In genomic region chr1:36483825-36484224, GRCm38 (mm10) we compare ENCODE assay signal across 22 mouse cellular contexts. TPM values are rescaled to one million over a fixed set of nuclear protein-coding genes. Genes with fewer than 3 reads are reported as not detected.
DNase-seq lines count a peak whose midpoint lies in the region; ATAC-seq and TF ChIP-seq lines count a peak whose summit lies in the region.
"Had no signal": no experiment of that assay in that cellular context is flagged by ENCODE, and none has a peak within 500 bp of the region (broad histone marks: within the 10 kb centered on the region; RNA-seq: fewer than 3 reads in every experiment).

No protein-coding gene starts in this region.

- H3K4me1 ChIP-seq in megakaryocyte, embryonic 14.5 days, result peaks cover 62% of the 10 kb centered on the region
- no peaks in the 10 kb centered on the region for H3K4me1 ChIP-seq in intestine, postnatal 0 days (replicated peaks; ENCODE audit: control insufficient read depth, insufficient read depth, low read length)
- H3K4me1 ChIP-seq: forebrain, embryonic 15.5 days had no signal

- no peak for ATAC-seq in megakaryocyte, adult 5-6 weeks (ENCODE audit: poor library complexity, severe bottlenecking)
- peak; percentile 66 for ATAC-seq in intestine, postnatal 0 days
- ATAC-seq: CD4-positive, CD25-positive, alpha-beta regulatory T cell, adult 4 months; forebrain, embryonic 15.5 days had no signal

- H3K4me2 ChIP-seq in intestine, postnatal 0 days (replicated peaks; ENCODE audit: low read depth), result no peak overlapping the region
- H3K4me2 ChIP-seq: embryonic facial prominence, embryonic 12.5 days; forebrain, embryonic 15.5 days; hindbrain, embryonic 13.5 days had no signal

- H3K27ac ChIP-seq in intestine, postnatal 0 days (ENCODE audit: low read depth, low read length), result peak overlapping the region; percentile 46; the same call in 1 of the 2 replicates
- H3K27ac ChIP-seq: embryonic facial prominence, embryonic 12.5 days; forebrain, embryonic 15.5 days; heart, embryonic 10.5 days; hindbrain, embryonic 13.5 days had no signal

- no peaks in the 10 kb centered on the region for H3K27me3 ChIP-seq in megakaryocyte, embryonic 14.5 days (replicated peaks)
- no peaks in the 10 kb centered on the region for H3K27me3 ChIP-seq in intestine, postnatal 0 days (replicated peaks; ENCODE audit: control insufficient read depth, insufficient read depth, low read length)
- H3K27me3 ChIP-seq: embryonic facial prominence, embryonic 12.5 days; forebrain, embryonic 15.5 days; hindbrain, embryonic 13.5 days had no signal

- no peak overlapping the region for H3K9ac ChIP-seq in intestine, postnatal 0 days (ENCODE audit: low read depth, low read length)
- H3K9ac ChIP-seq: embryonic facial prominence, embryonic 12.5 days; forebrain, embryonic 15.5 days; hindbrain, embryonic 13.5 days had no signal

- DNase-seq in cerebellum, adult 9-10 months, result peak; percentile 29
- DNase-seq in cerebellum, adult 11-12 months, result no peak
- no peak for DNase-seq in urinary bladder, adult 18-20 months (ENCODE audit: low spot score in 2 of 2)
- no peak for DNase-seq in heart, postnatal 4 days
- DNase-seq: adrenal gland, adult 8-10 months; adrenal gland, postnatal 36 days; B cell, adult 2 months; cerebellum, adult 8-10 months; cerebellum, postnatal 25 days; heart, adult 18-20 months; heart, postnatal 10 days had no signal

- no peak for TF ChIP-seq CTCF in intestine, postnatal 0 days (IDR thresholded peaks at IDR 0.05; ENCODE audit: low read depth)

- peaks cover 38% of the 10 kb centered on the region for H3K36me3 ChIP-seq in megakaryocyte, embryonic 14.5 days (replicated peaks; ENCODE audit: low read length)
- H3K36me3 ChIP-seq in intestine, postnatal 0 days (ENCODE audit: control insufficient read depth, insufficient read depth), result peaks cover 7% of the 10 kb centered on the region; the same call in 1 of the 2 replicates
- H3K36me3 ChIP-seq: embryonic facial prominence, embryonic 12.5 days; forebrain, embryonic 15.5 days; heart, embryonic 10.5 days; hindbrain, embryonic 13.5 days had no signal

- 41% methylated on average over 4 of the region's 4 CpGs for WGBS in intestine, postnatal 0 days

- no peaks in the 10 kb centered on the region for H3K9me3 ChIP-seq in megakaryocyte, embryonic 14.5 days
- H3K9me3 ChIP-seq in intestine, postnatal 0 days (ENCODE audit: control insufficient read depth), result no peaks in the 10 kb centered on the region
- H3K9me3 ChIP-seq: embryonic facial prominence, embryonic 12.5 days; forebrain, embryonic 15.5 days; G1E; heart, embryonic 10.5 days; hindbrain, embryonic 13.5 days had no signal

- peak overlapping the region; percentile 71 for H3K4me3 ChIP-seq in megakaryocyte, embryonic 14.5 days (replicated peaks)
- H3K4me3 ChIP-seq in intestine, postnatal 0 days (ENCODE audit: low read depth, low read length), result no peak overlapping the region
- H3K4me3 ChIP-seq: embryonic facial prominence, embryonic 12.5 days; forebrain, embryonic 15.5 days; heart, embryonic 10.5 days; hindbrain, embryonic 13.5 days had no signal

RNA-seq across cellular contexts. Expression of gene Cnnm4, which starts 12.4 kb away (rescaled TPM):
- 7.7 and 8.4 TPM in 2 replicates for polyA plus RNA-seq in megakaryocyte, embryonic 14.5 days (2012; ENCODE audit: insufficient read depth, low replicate concordance)
- 17.8 and 22.7 TPM in 2 replicates for total RNA-seq in megakaryocyte, adult 5-6 weeks (2015)
- 15.2 and 16.3 TPM in 2 replicates for total RNA-seq in megakaryocyte, adult 5-6 weeks (2017)
- polyA plus RNA-seq in intestine, postnatal 0 days (2015; fragmentation: Nextera tagmentation; extraction: Ambion mirVana), result 17.4 and 18.4 TPM in 2 replicates
- total RNA-seq in heart, postnatal 4 days (2021), result 1 to 10 TPM; 4.4 to 4.8 TPM

RNA-seq across cellular contexts. Expression of gene Cnnm3, which starts 27.8 kb away (rescaled TPM):
- polyA plus RNA-seq in megakaryocyte, embryonic 14.5 days (2012; ENCODE audit: insufficient read depth, low replicate concordance), result 9.6 and 10.5 TPM in 2 replicates
- 14.4 and 15.1 TPM in 2 replicates for total RNA-seq in megakaryocyte, adult 5-6 weeks (2015)
- total RNA-seq in megakaryocyte, adult 5-6 weeks (2017), result 6.8 and 11.1 TPM in 2 replicates
- polyA plus RNA-seq in intestine, postnatal 0 days (2015; fragmentation: Nextera tagmentation; extraction: Ambion mirVana), result 2.5 and 2.6 TPM in 2 replicates
- 10 to 100 TPM; 14.9 to 15.7 TPM for total RNA-seq in heart, postnatal 4 days (2021)

RNA-seq across cellular contexts. Expression of gene Lman2l, which starts 38.8 kb away (rescaled TPM):
- 1.1 and 6.7 TPM in 2 replicates for polyA plus RNA-seq in megakaryocyte, embryonic 14.5 days (2012; ENCODE audit: insufficient read depth, low replicate concordance)
- 23.9 and 25.4 TPM in 2 replicates for total RNA-seq in megakaryocyte, adult 5-6 weeks (2015)
- total RNA-seq in megakaryocyte, adult 5-6 weeks (2017), result 14.4 and 15.8 TPM in 2 replicates
- polyA plus RNA-seq in intestine, postnatal 0 days (2015; fragmentation: Nextera tagmentation; extraction: Ambion mirVana), result 10.5 and 11.2 TPM in 2 replicates
- 10 to 100 TPM; 16.0 to 20.6 TPM for total RNA-seq in heart, postnatal 4 days (2021)

RNA-seq across cellular contexts. Expression of gene Ankrd23, which starts 52.9 kb away (rescaled TPM):
- polyA plus RNA-seq in megakaryocyte, embryonic 14.5 days (2012; ENCODE audit: insufficient read depth, low replicate concordance), result 2.7 and 5.6 TPM in 2 replicates
- total RNA-seq in megakaryocyte, adult 5-6 weeks (2015), result 2.3 and 2.4 TPM in 2 replicates
- 2.2 and 9.8 TPM in 2 replicates for total RNA-seq in megakaryocyte, adult 5-6 weeks (2017)
- polyA plus RNA-seq in intestine, postnatal 0 days (2015; fragmentation: Nextera tagmentation; extraction: Ambion mirVana), result 2.1 and 3.8 TPM in 2 replicates
- total RNA-seq in heart, postnatal 4 days (2021), result 100 to 1,000 TPM; 151 to 159 TPM

RNA-seq across cellular contexts. Expression of gene Gm42417, which starts 55.4 kb away (rescaled TPM):
- not detected in 2 replicates for polyA plus RNA-seq in megakaryocyte, embryonic 14.5 days (2012; ENCODE audit: insufficient read depth, low replicate concordance)
- not detected in 2 replicates for total RNA-seq in megakaryocyte, adult 5-6 weeks (2015)
- total RNA-seq in megakaryocyte, adult 5-6 weeks (2017), result not detected in 2 replicates
- polyA plus RNA-seq in intestine, postnatal 0 days (2015; fragmentation: Nextera tagmentation; extraction: Ambion mirVana), result 0.22 TPM in 1 of 2 replicates, not detected in the other
- 10 to 100 TPM; 48.6 to 69.8 TPM for total RNA-seq in heart, postnatal 4 days (2021)
- total RNA-seq: adrenal gland, adult 8-10 months; G1E had no signal
- polyA plus RNA-seq: forebrain, embryonic 11.5 days; forebrain, embryonic 15.5 days; heart, embryonic 14.5 days; hindbrain, embryonic 13.5 days had no signal
